In genomic region chr17:80206301-80206670, GRCm38 (mm10) we compare ENCODE assay signal across 7 mouse cellular contexts. TPM values are rescaled to one million over a fixed set of nuclear protein-coding genes. Genes with fewer than 3 reads are reported as not detected.
DNase-seq lines count a peak whose midpoint lies in the region; ATAC-seq and TF ChIP-seq lines count a peak whose summit lies in the region.

No protein-coding gene starts in this region.

- peak overlapping the region; percentile 99 for H3K9ac ChIP-seq in lung, embryonic 14.5 days
- peak overlapping the region; percentile 81 for H3K9ac ChIP-seq in hindbrain, embryonic 15.5 days

- peak overlapping the region; percentile 97 for H3K4me3 ChIP-seq in lung, embryonic 14.5 days (ENCODE audit: low read depth, low read length)
- H3K4me3 ChIP-seq in hindbrain, embryonic 15.5 days = peak overlapping the region; percentile 96

- H3K27me3 ChIP-seq in lung, embryonic 14.5 days (ENCODE audit: insufficient read depth, low read length) = no peaks in the 10 kb centered on the region
- H3K27me3 ChIP-seq in hindbrain, embryonic 15.5 days = no peaks in the 10 kb centered on the region

- no peaks in the 10 kb centered on the region for H3K4me1 ChIP-seq in lung, embryonic 14.5 days (ENCODE audit: insufficient read depth)
- H3K4me1 ChIP-seq in hindbrain, embryonic 15.5 days (replicated peaks) = peaks cover 14% of the 10 kb centered on the region

- ATAC-seq in lung, embryonic 14.5 days (ENCODE audit: insufficient read depth) = peak; percentile 64
- ATAC-seq in hindbrain, embryonic 15.5 days (ENCODE audit: low FRiP score, low read depth) = peak; percentile 71
- peak; percentile 21 for ATAC-seq in megakaryocyte, adult 5-6 weeks (ENCODE audit: poor library complexity, severe bottlenecking)

- DNase-seq in lung, embryonic 14.5 days = no peak
- DNase-seq in lung, postnatal 25 days (ENCODE audit: low spot score) = no peak
- DNase-seq in adrenal gland, postnatal 10 days = peak; percentile 77
- peak; percentile 31 for DNase-seq in embryo, embryonic 10 days (ENCODE audit: low spot score)
- peak; percentile 64 for DNase-seq in thymus, postnatal 14 days

- TF ChIP-seq CTCF in lung, embryonic 14.5 days (IDR thresholded peaks at IDR 0.05; ENCODE audit: low read depth) = no peak

- no peaks in the 10 kb centered on the region for H3K9me3 ChIP-seq in lung, embryonic 14.5 days (ENCODE audit: low read depth, low read length)
- no peaks in the 10 kb centered on the region for H3K9me3 ChIP-seq in hindbrain, embryonic 15.5 days

- H3K36me3 ChIP-seq in lung, embryonic 14.5 days (ENCODE audit: insufficient read depth) = peaks cover 47% of the 10 kb centered on the region
- H3K36me3 ChIP-seq in hindbrain, embryonic 15.5 days = peaks cover 31% of the 10 kb centered on the region

- peak overlapping the region; percentile 99 for H3K27ac ChIP-seq in lung, embryonic 14.5 days (ENCODE audit: low read depth)
- peak overlapping the region; percentile 97 for H3K27ac ChIP-seq in hindbrain, embryonic 15.5 days (replicated peaks)

- WGBS in lung, embryonic 14.5 days = 0% methylated on average over 36 of the region's 36 CpGs
- WGBS in hindbrain, embryonic 15.5 days = under 1% methylated on average over 36 of the region's 36 CpGs

- H3K4me2 ChIP-seq in lung, embryonic 14.5 days = peak overlapping the region; percentile 93
- H3K4me2 ChIP-seq in hindbrain, embryonic 15.5 days = peak overlapping the region; percentile 94

RNA-seq across cellular contexts. Expression of gene Srsf7, which starts 0.8 kb away (rescaled TPM):
- 732 and 736 TPM in 2 replicates for polyA plus RNA-seq in lung, embryonic 14.5 days (2014; fragmentation: Nextera tagmentation; extraction: Ambion mirVana)
- total RNA-seq in adrenal gland, postnatal 10 days (2021) = 100 to 1,000 TPM; 101 to 117 TPM
- 372 and 395 TPM in 2 replicates for polyA plus RNA-seq in hindbrain, embryonic 15.5 days (2015; fragmentation: Nextera tagmentation; extraction: Ambion mirVana)
- 288 and 324 TPM in 2 replicates for total RNA-seq in megakaryocyte, adult 5-6 weeks (2015)
- total RNA-seq in megakaryocyte, adult 5-6 weeks (2017) = 271 and 290 TPM in 2 replicates

RNA-seq across cellular contexts. Expression of gene Ttc39d, which starts 1.0 kb away (rescaled TPM):
- 0.07 TPM in 1 of 2 replicates, not detected in the other for polyA plus RNA-seq in lung, embryonic 14.5 days (2014; fragmentation: Nextera tagmentation; extraction: Ambion mirVana)
- total RNA-seq in adrenal gland, postnatal 10 days (2021) = not detected
- 0.08 and 0.29 TPM in 2 replicates for polyA plus RNA-seq in hindbrain, embryonic 15.5 days (2015; fragmentation: Nextera tagmentation; extraction: Ambion mirVana)
- not detected in 2 replicates for total RNA-seq in megakaryocyte, adult 5-6 weeks (2015)
- total RNA-seq in megakaryocyte, adult 5-6 weeks (2017) = 0.15 TPM in 1 of 2 replicates, not detected in the other

RNA-seq across cellular contexts. Expression of gene Gemin6, which starts 18.0 kb away (rescaled TPM):
- polyA plus RNA-seq in lung, embryonic 14.5 days (2014; fragmentation: Nextera tagmentation; extraction: Ambion mirVana) = 45.5 and 46.7 TPM in 2 replicates
- 1 to 10 TPM; 8.3 to 8.7 TPM for total RNA-seq in adrenal gland, postnatal 10 days (2021)
- 17.6 and 23.8 TPM in 2 replicates for polyA plus RNA-seq in hindbrain, embryonic 15.5 days (2015; fragmentation: Nextera tagmentation; extraction: Ambion mirVana)
- total RNA-seq in megakaryocyte, adult 5-6 weeks (2015) = 13.7 and 21.6 TPM in 2 replicates
- total RNA-seq in megakaryocyte, adult 5-6 weeks (2017) = 13.4 and 16.2 TPM in 2 replicates

Comparison
In these comparisons a context has a peak if more than half of its experiments do, and no peak if none do; other contexts are left out.
1. ATAC-seq: peak in every context shown above with its lines; median percentile 71 in hindbrain, embryonic 15.5 days; 64 in lung, embryonic 14.5 days; 21 in megakaryocyte, adult 5-6 weeks.
2. DNase-seq: peak in adrenal gland, postnatal 10 days (single experiment), embryo, embryonic 10 days (single experiment) and thymus, postnatal 14 days (single experiment); none in lung, embryonic 14.5 days (single experiment) and lung, postnatal 25 days (single experiment).